Mouse (Mus musculus): ENCODE measurements around the gene Rap1b.

DNA sequence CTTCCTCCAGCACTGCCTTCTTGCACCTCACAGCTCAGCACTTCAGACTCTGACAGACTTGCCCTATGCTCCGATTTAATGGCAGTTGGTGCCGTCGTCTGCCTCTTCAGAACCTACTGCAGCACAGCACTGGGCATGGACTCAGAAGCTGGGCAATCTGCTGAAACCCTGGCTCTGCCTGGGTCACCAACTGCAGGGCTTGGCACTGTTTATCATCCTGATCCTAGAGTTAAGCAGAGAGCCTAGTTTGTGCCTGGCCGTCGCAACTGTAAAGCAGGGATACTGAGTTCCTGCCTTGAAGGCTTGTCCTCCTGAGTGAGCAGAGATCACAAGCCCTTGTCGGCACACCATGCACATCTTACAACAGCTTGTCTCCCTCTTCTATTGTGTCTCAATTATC is 29.1 kb downstream of the Rap1b start:
- TF ChIP-seq ZNF384 (IDR thresholded peaks at IDR 0.05; ENCODE audit: low read depth, low read length) (no peak), HCFC1 (IDR thresholded peaks at IDR 0.05; ENCODE audit: borderline replicate concordance, insufficient read depth, low read length) (no peak), MAFK (IDR thresholded peaks at IDR 0.05; ENCODE audit: insufficient read depth, low read depth, low read length) (no peak), CHD2 (IDR thresholded peaks at IDR 0.05; ENCODE audit: low read depth, low read length) (no peak)
